Mouse (Mus musculus) adrenal gland, postnatal 0 days (tissue): ENCODE results near the gene Iqcf6. TPM values are rescaled to one million over a fixed set of nuclear protein-coding genes. Genes with fewer than 3 reads are reported as not detected.

Source experiments
- polyA plus RNA-seq: library from polyadenylated mRNA; unstranded; fragments of >200 nt; fragmentation: Nextera tagmentation; extraction: Ambion mirVana; gene quantifications from 2 replicates; pipeline ENCODE4 v1.2.1, GENCODE M21; 2015

The Iqcf6 gene
- not detected in 2 replicates for polyA plus RNA-seq

DNA sequence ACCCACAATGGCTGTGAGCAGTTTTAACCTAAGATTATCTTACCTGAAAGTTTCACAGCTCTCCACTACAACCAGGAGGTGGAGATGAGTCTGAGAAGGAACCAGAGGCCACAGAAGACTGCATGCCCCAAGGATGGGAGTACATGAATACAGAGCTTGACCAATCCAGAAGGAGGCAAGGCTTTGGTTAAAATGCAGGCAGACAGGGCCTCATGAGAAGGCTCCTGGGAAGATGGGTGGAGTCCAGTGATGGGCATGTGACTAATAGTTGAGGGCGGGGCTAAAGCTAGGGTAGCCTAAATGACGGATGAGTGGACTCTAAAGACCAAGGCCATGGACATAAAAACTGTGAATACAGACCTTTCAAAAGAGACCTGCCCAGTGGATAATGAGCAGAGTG, at the start of gene Iqcf6:
Gene Iqcf6, plus strand, starts transcription at position 301 of the 400 bp plus-strand sequence.

DNA sequence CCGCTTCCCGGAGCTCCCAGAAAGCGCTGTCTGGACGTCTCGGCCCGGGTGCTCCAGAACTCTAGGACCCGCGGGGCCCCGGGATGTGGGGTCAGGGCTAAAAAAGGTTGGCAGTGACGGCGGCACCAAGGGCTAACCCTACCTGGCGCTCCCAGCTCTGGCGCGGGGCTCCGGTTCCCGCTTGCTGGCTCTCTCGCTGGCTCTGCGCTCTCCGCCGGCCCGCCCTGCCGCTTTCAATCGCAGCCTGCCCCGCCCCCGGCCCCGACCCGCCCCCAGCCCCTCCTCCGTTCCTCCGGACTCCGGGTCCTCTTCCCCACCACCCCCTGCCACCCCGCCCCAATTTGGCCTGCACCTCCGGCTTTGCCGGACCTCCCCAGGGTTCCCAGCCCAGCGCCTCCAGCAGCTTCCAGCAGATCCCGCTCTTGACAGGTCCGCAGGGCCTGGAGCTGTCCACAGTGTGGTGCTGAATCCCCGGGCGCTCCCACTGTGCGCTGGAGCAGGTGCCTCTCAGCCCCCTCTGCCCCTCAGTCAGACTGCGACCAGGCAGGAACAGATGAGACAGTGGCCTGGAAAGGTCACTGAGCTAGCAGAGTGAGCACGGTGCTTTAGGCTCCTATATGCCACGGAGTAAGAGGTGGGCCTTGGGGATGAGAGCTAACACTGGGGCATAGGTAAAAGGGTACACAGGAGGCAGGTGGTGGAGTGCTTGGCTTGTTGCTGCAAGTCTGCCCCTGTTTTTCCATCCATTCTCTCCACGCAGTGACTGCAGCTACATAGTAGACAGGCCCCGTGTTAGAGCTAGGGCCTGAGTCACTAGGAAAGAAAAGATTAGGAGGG, 29.7 kb downstream of the Iqcf6 start, which contains the start of gene Grm2:
Gene Grm2, minus strand, starts transcription at position 199 of the 837 bp plus-strand sequence.

Other genes with a start within 250 kb of the Iqcf6 start
- 778 and 779 TPM in 2 replicates for gene Rpl29, start 197.1 kb upstream of the Iqcf6 start, polyA plus RNA-seq
- gene Acy1, start 188.3 kb upstream of the Iqcf6 start, polyA plus RNA-seq = 23.8 and 25.2 TPM in 2 replicates
- gene Abhd14b, start 179.1 kb upstream of the Iqcf6 start, polyA plus RNA-seq = 19.9 and 31.6 TPM in 2 replicates
- gene Abhd14a, start 178.9 kb upstream of the Iqcf6 start, polyA plus RNA-seq = 38.1 and 42.1 TPM in 2 replicates
- gene Pcbp4, start 173.3 kb upstream of the Iqcf6 start, polyA plus RNA-seq = 45.2 and 66.2 TPM in 2 replicates
- gene Gpr62, start 160.6 kb upstream of the Iqcf6 start, polyA plus RNA-seq = 0.81 and 1.2 TPM in 2 replicates
- gene Rrp9, start 150.6 kb upstream of the Iqcf6 start, polyA plus RNA-seq = 23.9 and 29.5 TPM in 2 replicates
- 12.7 and 13.4 TPM in 2 replicates for gene Parp3, start 149.6 kb upstream of the Iqcf6 start, polyA plus RNA-seq
- gene Iqcf1, start 126.6 kb upstream of the Iqcf6 start, polyA plus RNA-seq = not detected in 2 replicates
- gene Iqcf5, start 112.0 kb upstream of the Iqcf6 start, polyA plus RNA-seq = not detected in 2 replicates
- gene Iqcf3, start 65.0 kb upstream of the Iqcf6 start, polyA plus RNA-seq = not detected in 2 replicates
- gene Iqcf4, start 55.6 kb upstream of the Iqcf6 start, polyA plus RNA-seq = not detected in 2 replicates
- not detected in 2 replicates for gene Grm2, start 29.5 kb downstream of the Iqcf6 start, polyA plus RNA-seq
- gene Tex264, start 59.3 kb downstream of the Iqcf6 start, polyA plus RNA-seq = 85.4 and 117 TPM in 2 replicates
- gene Rad54l2, start 162.6 kb downstream of the Iqcf6 start, polyA plus RNA-seq = 1.9 and 4.2 TPM in 2 replicates
- 6.2 and 11.2 TPM in 2 replicates for gene Dcaf1, start 195.3 kb downstream of the Iqcf6 start, polyA plus RNA-seq